Mouse (Mus musculus): ENCODE results near the gene Vezf1.

- TF ChIP-seq CTCF (IDR thresholded peaks at IDR 0.05) = no peak
- TF ChIP-seq EP300 (IDR thresholded peaks at IDR 0.05) = no peak
These were observed 22.2 kb upstream of the Vezf1 start for GRCm38 (mm10) chr11:88045878-88046277.

Measured in lung, postnatal 0 days (tissue).